Mouse (Mus musculus) limb, embryonic 11.5 days (tissue): ENCODE data around the gene Gng3. TPM values are rescaled to one million over a fixed set of nuclear protein-coding genes. Genes with fewer than 3 reads are reported as not detected.

ENCODE experiments used
- ATAC-seq: fragments of 200-750 bp; cut with Nextera tagmentation; 2 replicates; pipeline ENCODE4 v1.8.0; 2017; ENCODE audit warnings: low read depth; ENCODE audit not compliant: insufficient number of reproducible peaks, low FRiP score, low TSS enrichment
- DNase-seq: peaks from one replicate; pipeline ENCODE4 v3.0.0-alpha.2; 2015; ENCODE audit warnings: low spot score
- H3K27ac ChIP-seq: fragments of 300-500 bp; sonication (generic); replicated peaks from 2 replicates; pipeline ENCODE4 v1.5.1; 2014; ENCODE audit warnings: low read depth, mild to moderate bottlenecking, low read length
- H3K27me3 ChIP-seq: fragments of 300-500 bp; sonication (generic); 2 replicates; pipeline ENCODE4 v1.6.1; 2014; ENCODE audit warnings: mild to moderate bottlenecking, low read length, mixed read lengths; ENCODE audit not compliant: control insufficient read depth, insufficient read depth
- H3K36me3 ChIP-seq: fragments of 300-500 bp; sonication (generic); 2 replicates; pipeline ENCODE4 v1.6.1; 2014; ENCODE audit warnings: mild to moderate bottlenecking, low read length, moderate library complexity, mixed read lengths; ENCODE audit not compliant: control insufficient read depth, insufficient read depth
- H3K4me1 ChIP-seq: fragments of 300-500 bp; sonication (generic); 2 replicates; pipeline ENCODE4 v1.6.1; 2014; ENCODE audit warnings: low read length, mixed read lengths; ENCODE audit not compliant: control insufficient read depth, insufficient read depth
- H3K4me2 ChIP-seq: fragments of 300-500 bp; sonication (generic); 2 replicates; pipeline ENCODE4 v1.6.1; 2014; ENCODE audit warnings: low read depth, mild to moderate bottlenecking, moderate library complexity; ENCODE audit not compliant: severe bottlenecking
- H3K4me3 ChIP-seq: fragments of 300-500 bp; sonication (generic); 2 replicates; pipeline ENCODE4 v1.5.1; 2014; ENCODE audit warnings: low read depth, low read length
- H3K9ac ChIP-seq: fragments of 300-500 bp; sonication (generic); 2 replicates; pipeline ENCODE4 v1.6.1; 2014; ENCODE audit warnings: mild to moderate bottlenecking, low read length
- H3K9me3 ChIP-seq: fragments of 300-500 bp; sonication (generic); 2 replicates; pipeline ENCODE4 v1.6.1; 2016; ENCODE audit warnings: low read length; ENCODE audit not compliant: control insufficient read depth
- WGBS: fragments of 180-500 bp; shearing (Covaris S2); extraction: QIAGEN DNeasy Blood & Tissue Kit; methylation state at CpG from one replicate; pipeline ENCODE4 v1.1.7; 2014; 5-methylcytosine and 5-hydroxymethylcytosine counted together
- microRNA-seq: library from miRNA; unstranded; fragments of <30 nt; microRNA quantifications from one replicate; pipeline ENCODE4, GENCODE M21; 2016
- polyA plus RNA-seq: library from polyadenylated mRNA; unstranded; fragments of >200 nt; fragmentation: Nextera tagmentation; extraction: Ambion mirVana; gene quantifications from 2 replicates; pipeline ENCODE4 v1.2.1, GENCODE M21; 2014

Gng3 gene
- polyA plus RNA-seq, 1 experiment from 2014 or later: 9.6 TPM

DNA sequence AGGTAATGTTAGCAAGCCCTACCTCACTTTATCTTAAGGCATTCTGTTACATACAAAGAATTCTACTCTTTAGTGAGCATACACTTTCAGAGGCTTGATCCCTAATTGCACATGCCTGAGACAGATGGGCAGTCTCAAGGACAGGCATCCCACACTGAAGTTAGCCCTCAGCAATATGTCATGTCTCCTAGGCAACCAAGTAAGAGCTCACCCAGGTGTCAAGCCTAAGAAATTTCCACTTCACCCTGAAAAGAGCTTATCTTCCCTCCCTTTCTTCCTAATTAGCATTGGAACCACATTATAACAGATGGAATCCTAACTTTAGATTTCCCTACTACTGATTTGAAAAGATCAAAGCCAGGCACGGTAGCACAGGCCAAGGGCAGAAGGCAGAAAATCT is 49.8 kb downstream of the Gng3 start:
- WGBS: 64% methylated on average over 1 of the region's 1 CpGs
- no peak overlapping the region for H3K4me3 ChIP-seq
- ATAC-seq (no peak), DNase-seq (no peak)
- no peak overlapping the region for H3K9ac ChIP-seq
- H3K27ac ChIP-seq: no peak overlapping the region
- H3K36me3 ChIP-seq: peaks cover 12% of the 10 kb centered on the region
- H3K4me2 ChIP-seq: no peak overlapping the region
- no peaks in the 10 kb centered on the region for H3K27me3 ChIP-seq
- no peaks in the 10 kb centered on the region for H3K4me1 ChIP-seq
- H3K9me3 ChIP-seq: no peaks in the 10 kb centered on the region

DNA sequence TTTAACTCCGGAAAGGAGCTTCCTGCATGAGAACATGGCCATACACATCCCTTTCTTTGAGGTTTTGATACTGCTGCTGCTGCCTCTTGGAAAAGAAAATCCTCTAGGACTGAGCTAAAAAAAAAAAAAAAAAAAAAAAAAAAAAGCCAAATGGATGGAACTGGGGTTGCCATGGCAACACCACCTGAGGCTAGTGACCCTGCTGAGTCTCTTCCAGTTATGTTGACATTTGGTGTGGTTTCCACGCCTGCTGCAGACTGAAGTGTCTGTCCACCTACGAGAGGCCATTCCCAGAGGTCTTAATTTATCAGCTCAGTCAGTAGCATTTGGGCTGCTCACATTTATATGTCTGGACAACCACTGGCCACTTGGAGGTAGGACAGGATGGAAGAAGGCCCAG is 50.5 kb downstream of the Gng3 start:
- H3K4me3 ChIP-seq: no peak overlapping the region
- WGBS: 20% methylated on average over 3 of the region's 3 CpGs
- H3K27ac ChIP-seq: no peak overlapping the region
- H3K36me3 ChIP-seq: peaks cover 5% of the 10 kb centered on the region
- no peak overlapping the region for H3K4me2 ChIP-seq
- no peaks in the 10 kb centered on the region for H3K9me3 ChIP-seq
- H3K4me1 ChIP-seq: no peaks in the 10 kb centered on the region
- ATAC-seq (no peak), DNase-seq (no peak)
- no peak overlapping the region for H3K9ac ChIP-seq
- no peaks in the 10 kb centered on the region for H3K27me3 ChIP-seq

Small RNA genes lying within 50 kb of the gene (microRNA-seq; reads per million reads assigned to microRNA genes)
- gene Mir5136: 0.92 reads per million

Other genes starting within 250 kb of the Gng3 start
- not detected in 2 replicates for gene Slc22a8, start 247.9 kb downstream of the Gng3 start, polyA plus RNA-seq
- gene Slc22a6, start 221.2 kb downstream of the Gng3 start, polyA plus RNA-seq: not detected in 2 replicates
- gene Chrm1, start 175.4 kb downstream of the Gng3 start, polyA plus RNA-seq: 0.15 and 0.27 TPM in 2 replicates
- 108 and 114 TPM in 2 replicates for gene Slc3a2, start 115.8 kb downstream of the Gng3 start, polyA plus RNA-seq
- gene Wdr74, start 103.4 kb downstream of the Gng3 start, polyA plus RNA-seq: 92.9 and 100 TPM in 2 replicates
- 0.99 and 1.8 TPM in 2 replicates for gene 1700092M07Rik, start 98.5 kb downstream of the Gng3 start, polyA plus RNA-seq
- 125 and 127 TPM in 2 replicates for gene Stx5a, start 97.8 kb downstream of the Gng3 start, polyA plus RNA-seq
- gene Nxf1, start 82.1 kb downstream of the Gng3 start, polyA plus RNA-seq: 228 and 247 TPM in 2 replicates
- 183 and 204 TPM in 2 replicates for gene Tmem223, start 68.2 kb downstream of the Gng3 start, polyA plus RNA-seq
- gene Tmem179b, start 64.7 kb downstream of the Gng3 start, polyA plus RNA-seq: 49.1 and 51.3 TPM in 2 replicates
- 22.5 and 23.0 TPM in 2 replicates for gene Taf6l, start 52.8 kb downstream of the Gng3 start, polyA plus RNA-seq
- 197 and 206 TPM in 2 replicates for gene Polr2g, start 40.6 kb downstream of the Gng3 start, polyA plus RNA-seq
- gene Zbtb3, start 36.6 kb downstream of the Gng3 start, polyA plus RNA-seq: 4.8 and 5.0 TPM in 2 replicates
- 63.3 and 67.1 TPM in 2 replicates for gene Ttc9c, start 19.9 kb downstream of the Gng3 start, polyA plus RNA-seq
- gene Hnrnpul2, start 19.2 kb downstream of the Gng3 start, polyA plus RNA-seq: 6.9 and 8.0 TPM in 2 replicates
- gene AC129217.1, start 9.4 kb downstream of the Gng3 start, polyA plus RNA-seq: not detected in 2 replicates
- 34.1 and 35.0 TPM in 2 replicates for gene Bscl2, start 1.7 kb downstream of the Gng3 start, polyA plus RNA-seq
- 0.12 and 0.47 TPM in 2 replicates for gene Lrrn4cl, start 11.6 kb upstream of the Gng3 start, polyA plus RNA-seq
- 186 and 196 TPM in 2 replicates for gene Ubxn1, start 32.3 kb upstream of the Gng3 start, polyA plus RNA-seq
- gene Uqcc3, start 41.7 kb upstream of the Gng3 start, polyA plus RNA-seq: 53.5 and 60.2 TPM in 2 replicates
- gene Lbhd1, start 44.5 kb upstream of the Gng3 start, polyA plus RNA-seq: 110 and 128 TPM in 2 replicates
- gene Gm49403, start 44.7 kb upstream of the Gng3 start, polyA plus RNA-seq: not detected in 2 replicates
- gene 1810009A15Rik, start 49.7 kb upstream of the Gng3 start, polyA plus RNA-seq: 127 and 132 TPM in 2 replicates
- 0.24 TPM in 1 of 2 replicates, not detected in the other for gene Gm49416, start 49.7 kb upstream of the Gng3 start, polyA plus RNA-seq
- 38.5 and 39.2 TPM in 2 replicates for gene Ints5, start 53.8 kb upstream of the Gng3 start, polyA plus RNA-seq
- gene Ganab, start 58.9 kb upstream of the Gng3 start, polyA plus RNA-seq: 111 and 122 TPM in 2 replicates
- 33.1 and 37.2 TPM in 2 replicates for gene B3gat3, start 81.2 kb upstream of the Gng3 start, polyA plus RNA-seq
- gene Rom1, start 90.2 kb upstream of the Gng3 start, polyA plus RNA-seq: 1.1 and 1.4 TPM in 2 replicates
- gene Eml3, start 90.4 kb upstream of the Gng3 start, polyA plus RNA-seq: 17.9 and 18.0 TPM in 2 replicates
- 58.5 and 62.0 TPM in 2 replicates for gene Mta2, start 102.7 kb upstream of the Gng3 start, polyA plus RNA-seq
- gene Tut1, start 114.7 kb upstream of the Gng3 start, polyA plus RNA-seq: 33.2 and 35.2 TPM in 2 replicates
- 567 and 588 TPM in 2 replicates for gene Eef1g, start 127.8 kb upstream of the Gng3 start, polyA plus RNA-seq
- 7.7 and 8.9 TPM in 2 replicates for gene Ahnak, start 150.1 kb upstream of the Gng3 start, polyA plus RNA-seq
- not detected in 2 replicates for gene Scgb1a1, start 248.8 kb upstream of the Gng3 start, polyA plus RNA-seq